Mouse (Mus musculus) urinary bladder, postnatal 0 days (tissue): Measurements from ENCODE around the gene Olfr560. TPM values are rescaled to one million over a fixed set of nuclear protein-coding genes. Genes with fewer than 3 reads are reported as not detected.

Experiments
- polyA plus RNA-seq: library from polyadenylated mRNA; unstranded; fragments of >200 nt; fragmentation: Nextera tagmentation; extraction: Ambion mirVana; gene quantifications from 2 replicates; pipeline ENCODE4 v1.2.1, GENCODE M21; 2015

Olfr560 gene
- 0.11 TPM in 1 of 2 replicates, not detected in the other for polyA plus RNA-seq

GRCm38 (mm10) chr7:102759266-102759665 is at the start of gene Olfr560, which contains the start of gene Olfr78:
Gene Olfr560 (minus strand): TSS chr7:102759366.
Gene Olfr78 (minus strand): TSS chr7:102759471.

GRCm38 (mm10) chr7:102803180-102803579 is 44.0 kb upstream of the Olfr560 start, which contains the start of gene Olfr564:
Gene Olfr564 (plus strand): TSS chr7:102803480.

GRCm38 (mm10) chr7:102770921-102771320 is 11.8 kb upstream of the Olfr560 start, which contains the start of gene Olfr561:
Gene Olfr561 (plus strand): TSS chr7:102771221.

DNA sequence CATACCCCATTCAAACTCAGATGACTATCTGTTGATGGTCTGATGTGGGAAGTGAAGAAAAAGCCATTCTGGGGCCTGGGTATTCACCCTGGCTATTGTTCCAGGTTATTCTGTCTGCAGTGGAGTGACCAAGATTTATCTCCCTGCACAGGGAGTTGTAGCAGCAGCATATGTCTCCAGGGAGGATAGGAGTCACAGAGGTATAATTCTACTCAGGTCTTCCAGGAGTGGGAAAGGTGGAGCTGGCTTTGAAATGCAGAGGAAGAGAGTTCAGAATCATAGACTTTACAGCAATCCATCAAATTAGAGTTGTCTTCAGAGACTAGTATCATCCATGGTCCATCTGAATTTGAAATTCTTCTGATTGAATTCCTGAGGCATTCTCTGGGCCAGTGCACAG is 31.8 kb downstream of the Olfr560 start, which contains the start of gene Olfr559:
Gene Olfr559, minus strand, starts transcription at position 101 of the 400 bp plus-strand sequence.

GRCm38 (mm10) chr7:102718970-102719369 is 40.2 kb downstream of the Olfr560 start, which contains the start of gene Olfr33:
Gene Olfr33 (minus strand): TSS chr7:102719070.

DNA sequence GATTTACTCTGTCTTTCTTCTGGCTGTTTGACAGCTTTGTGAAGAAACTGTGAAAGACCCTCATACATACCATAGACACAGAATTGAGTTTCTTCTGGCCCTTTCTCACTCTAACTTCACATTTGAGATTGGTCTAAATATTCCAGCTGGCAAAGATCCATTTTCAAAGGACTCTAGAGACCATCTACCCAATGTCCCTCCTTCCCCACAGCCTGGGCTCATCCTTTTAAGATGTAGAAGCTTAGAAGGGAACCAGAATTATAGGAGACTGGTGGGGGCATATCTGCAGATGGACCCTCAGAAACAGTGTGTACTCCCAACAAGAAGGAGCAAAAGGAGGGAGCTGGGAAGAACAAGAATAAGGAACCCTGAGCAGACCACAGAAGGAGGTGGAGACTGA is 57.3 kb downstream of the Olfr560 start, which contains the start of gene Olfr558:
Gene Olfr558, plus strand, starts transcription at position 301 of the 400 bp plus-strand sequence.

Other genes with a start within 250 kb of the Olfr560 start
- not detected in 2 replicates for gene Olfr547, start 224.6 kb downstream of the Olfr560 start, polyA plus RNA-seq
- gene Olfr548-ps1, start 218.5 kb downstream of the Olfr560 start, polyA plus RNA-seq, result not detected in 2 replicates
- not detected in 2 replicates for gene Olfr549, start 209.5 kb downstream of the Olfr560 start, polyA plus RNA-seq
- 0.45 and 0.80 TPM in 2 replicates for gene Trim21, start 193.9 kb downstream of the Olfr560 start, polyA plus RNA-seq
- gene Olfr550, start 187.9 kb downstream of the Olfr560 start, polyA plus RNA-seq, result not detected in 2 replicates
- gene Olfr551, start 167.5 kb downstream of the Olfr560 start, polyA plus RNA-seq, result not detected in 2 replicates
- gene Olfr552, start 161.6 kb downstream of the Olfr560 start, polyA plus RNA-seq, result not detected in 2 replicates
- not detected in 2 replicates for gene Olfr553, start 141.1 kb downstream of the Olfr560 start, polyA plus RNA-seq
- gene Olfr554, start 120.9 kb downstream of the Olfr560 start, polyA plus RNA-seq, result not detected in 2 replicates
- not detected in 2 replicates for gene Olfr555, start 100.5 kb downstream of the Olfr560 start, polyA plus RNA-seq
- gene Olfr556, start 94.5 kb downstream of the Olfr560 start, polyA plus RNA-seq, result not detected in 2 replicates
- gene Trim68, start 72.0 kb downstream of the Olfr560 start, polyA plus RNA-seq, result 17.6 and 21.1 TPM in 2 replicates
- gene Olfr557, start 63.5 kb downstream of the Olfr560 start, polyA plus RNA-seq, result not detected in 2 replicates
- 0.28 and 0.49 TPM in 2 replicates for gene Olfr558, start 57.2 kb downstream of the Olfr560 start, polyA plus RNA-seq
- not detected in 2 replicates for gene Olfr33, start 40.3 kb downstream of the Olfr560 start, polyA plus RNA-seq
- not detected in 2 replicates for gene Olfr559, start 31.9 kb downstream of the Olfr560 start, polyA plus RNA-seq
- gene Olfr78, start 105 bp upstream of the Olfr560 start, polyA plus RNA-seq, result 5.3 and 6.3 TPM in 2 replicates
- not detected in 2 replicates for gene Olfr561, start 11.9 kb upstream of the Olfr560 start, polyA plus RNA-seq
- not detected in 2 replicates for gene Olfr564, start 44.1 kb upstream of the Olfr560 start, polyA plus RNA-seq
- not detected in 2 replicates for gene Olfr566, start 99.4 kb upstream of the Olfr560 start, polyA plus RNA-seq
- gene Olfr568, start 117.8 kb upstream of the Olfr560 start, polyA plus RNA-seq, result not detected in 2 replicates
- gene Olfr569, start 131.5 kb upstream of the Olfr560 start, polyA plus RNA-seq, result not detected in 2 replicates
- gene Olfr570, start 135.2 kb upstream of the Olfr560 start, polyA plus RNA-seq, result not detected in 2 replicates
- gene Olfr571, start 158.2 kb upstream of the Olfr560 start, polyA plus RNA-seq, result not detected in 2 replicates
- gene Olfr572, start 165.0 kb upstream of the Olfr560 start, polyA plus RNA-seq, result not detected in 2 replicates
- not detected in 2 replicates for gene Olfr573-ps1, start 183.2 kb upstream of the Olfr560 start, polyA plus RNA-seq
- not detected in 2 replicates for gene Olfr574, start 189.1 kb upstream of the Olfr560 start, polyA plus RNA-seq
- not detected in 2 replicates for gene Olfr575, start 199.4 kb upstream of the Olfr560 start, polyA plus RNA-seq
- not detected in 2 replicates for gene Olfr576, start 203.3 kb upstream of the Olfr560 start, polyA plus RNA-seq
- not detected in 2 replicates for gene Olfr577, start 216.6 kb upstream of the Olfr560 start, polyA plus RNA-seq
- not detected in 2 replicates for gene Olfr578, start 230.0 kb upstream of the Olfr560 start, polyA plus RNA-seq